Mouse (Mus musculus) CD4-positive, CD25-positive, alpha-beta regulatory T cell, adult 4 months (primary cell): Measurements from ENCODE around the gene Fam160a2. TPM values are rescaled to one million over a fixed set of nuclear protein-coding genes. Genes with fewer than 3 reads are reported as not detected.
"Not testable (repeated sequence)": the region's sequence is repeated elsewhere in the genome, so short reads cannot be mapped to it uniquely, and the experiment has no call there.

Experiments used
- ATAC-seq: one replicate; pipeline ENCODE4 v1.8.0; 2017
- polyA plus RNA-seq, 2 experiments: library from polyadenylated mRNA; unstranded; fragments of 100-300 nt; shearing (Covaris generic); gene quantifications; one replicate each; pipeline ENCODE4 v1.2.1; 2017

Gene Fam160a2
- polyA plus RNA-seq, 2 experiments from 2014 or later: 9.6 to 27.0 TPM

DNA sequence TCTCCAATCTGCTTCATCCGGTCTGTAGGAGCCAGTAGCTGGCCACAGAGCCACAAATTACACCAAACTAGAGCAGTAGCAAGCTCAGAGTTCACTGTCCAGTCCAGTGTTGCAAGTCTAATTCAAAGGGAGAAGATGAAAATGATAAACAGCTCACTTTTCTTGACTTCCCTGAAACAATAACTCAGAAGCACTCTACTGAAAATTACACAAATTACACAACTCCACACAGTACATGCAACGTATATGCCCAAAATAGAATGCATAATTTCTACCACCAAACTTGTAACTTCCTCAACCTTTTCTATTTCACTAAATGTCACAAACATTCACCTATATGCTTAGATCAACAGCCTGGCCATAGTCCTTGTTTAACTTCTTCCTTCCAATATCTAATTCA is 9.6 kb downstream of the Fam160a2 start:
- ATAC-seq: no peak

DNA sequence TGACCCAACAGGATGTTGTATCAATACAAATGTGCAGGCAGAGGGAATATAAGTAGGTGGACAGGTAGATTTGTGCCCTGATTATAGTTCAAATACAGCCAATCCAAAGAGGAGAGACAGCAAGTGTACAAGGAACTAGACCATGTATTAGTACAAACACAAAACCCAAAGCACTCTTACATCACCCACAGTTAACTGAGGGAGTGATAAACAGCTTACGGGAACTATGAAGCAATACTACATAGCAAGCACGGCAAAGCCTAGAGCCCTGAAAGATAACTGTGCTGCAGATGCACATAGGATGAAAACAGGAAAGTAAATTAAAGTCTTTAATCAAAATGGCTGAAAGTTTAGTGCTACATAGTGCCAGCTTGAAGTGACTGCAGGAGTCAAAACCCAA is 12.2 kb downstream of the Fam160a2 start:
- no peak for ATAC-seq

DNA sequence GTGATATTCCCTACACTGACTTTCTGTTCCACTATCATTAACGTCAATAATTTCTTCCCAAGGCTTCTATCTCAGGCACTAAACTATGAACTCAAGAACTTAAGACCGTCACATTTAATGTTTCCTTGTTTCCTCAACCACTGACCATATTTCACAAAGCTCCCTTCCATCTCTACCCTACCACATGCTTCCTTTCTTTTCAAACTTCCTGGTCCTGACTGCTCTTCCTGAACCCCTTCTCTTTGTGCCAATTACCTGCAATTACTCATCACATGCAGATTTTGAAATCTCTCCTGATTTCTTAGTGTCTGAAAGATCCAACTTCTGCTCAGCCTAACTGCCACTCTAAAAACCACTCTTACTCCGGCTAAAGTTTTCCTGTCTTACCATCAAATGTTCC is 19.5 kb downstream of the Fam160a2 start:
- ATAC-seq: no peak

DNA sequence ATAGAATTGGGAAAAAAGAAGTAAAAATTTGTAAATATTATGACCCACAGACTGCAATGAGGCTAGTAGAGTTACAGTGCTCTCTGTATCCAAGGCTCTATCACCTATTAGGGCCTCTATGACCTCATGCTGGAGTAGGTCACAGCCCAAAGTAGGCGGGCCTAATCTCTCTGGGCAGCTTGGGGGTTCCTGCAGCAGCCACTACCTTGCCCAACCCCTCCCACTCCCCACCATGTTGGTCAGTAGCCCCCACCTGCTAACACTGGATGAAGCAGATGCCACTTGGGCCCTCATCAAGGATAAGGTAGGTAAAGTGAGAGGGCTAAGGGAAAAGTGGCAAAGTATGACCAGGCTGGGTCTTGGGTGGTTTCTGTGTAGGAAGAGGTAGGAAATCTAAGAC is 25.0 kb downstream of the Fam160a2 start, which contains the start of gene Gm5901:
Gene Gm5901 (plus strand): TSS at position 173 of the 400 bp plus-strand sequence.
- ATAC-seq: no peak

DNA sequence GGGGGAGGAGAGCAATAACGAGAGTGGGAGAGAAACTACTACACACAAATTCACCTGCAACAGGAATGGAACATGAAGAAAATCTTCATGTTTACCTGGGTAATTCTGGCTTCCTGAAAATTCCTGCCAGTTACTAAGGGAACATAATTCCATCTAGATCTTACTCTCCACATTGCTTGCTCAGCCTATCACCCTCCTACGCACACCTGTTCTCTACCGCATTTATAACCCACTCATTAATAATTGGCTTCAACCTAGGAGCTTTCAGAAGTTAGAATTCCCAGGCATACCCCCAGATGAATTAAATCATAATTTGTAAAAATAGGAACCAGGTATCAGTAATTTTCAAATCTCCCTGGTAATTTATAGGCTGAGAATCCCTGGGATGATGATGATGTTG is 25.9 kb downstream of the Fam160a2 start:
- no peak for ATAC-seq

DNA sequence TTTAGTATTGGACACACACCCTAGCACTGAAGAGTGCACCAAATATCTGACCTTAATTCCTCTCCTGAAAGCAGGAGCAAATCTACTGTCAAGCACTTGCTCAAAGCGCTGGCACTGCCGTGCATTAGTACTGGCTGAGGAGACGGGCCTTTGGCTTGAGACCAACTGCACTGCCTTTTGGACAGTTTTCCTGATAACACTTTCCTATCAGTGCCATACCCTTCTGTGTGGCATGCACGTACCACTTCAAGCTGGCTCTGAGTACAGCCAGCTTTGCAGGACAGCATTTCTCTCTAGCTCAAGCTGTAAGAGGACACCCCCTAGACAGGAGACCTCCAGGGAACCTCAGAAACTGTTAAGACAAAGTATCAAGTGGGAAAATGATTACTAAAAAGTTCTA is 26.3 kb downstream of the Fam160a2 start:
- no peak for ATAC-seq

DNA sequence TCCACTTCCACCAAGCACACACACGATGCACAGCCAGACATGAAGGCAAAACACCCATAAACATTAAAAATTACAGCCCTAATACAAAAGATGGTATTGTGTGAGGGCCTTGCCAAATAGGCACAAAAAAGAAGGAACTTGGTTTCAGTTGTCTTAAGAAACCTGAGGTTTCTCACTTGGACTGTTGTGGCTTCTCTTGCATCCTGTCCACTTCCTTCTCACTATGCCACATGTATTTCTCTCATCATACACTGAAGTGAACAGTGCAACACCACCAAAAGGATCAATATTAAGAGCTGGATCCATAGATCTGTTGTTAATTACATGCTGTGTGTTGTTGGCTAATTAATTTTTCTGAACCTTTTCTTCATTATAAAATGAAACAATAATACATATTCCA is 26.9 kb downstream of the Fam160a2 start:
- ATAC-seq: no peak

DNA sequence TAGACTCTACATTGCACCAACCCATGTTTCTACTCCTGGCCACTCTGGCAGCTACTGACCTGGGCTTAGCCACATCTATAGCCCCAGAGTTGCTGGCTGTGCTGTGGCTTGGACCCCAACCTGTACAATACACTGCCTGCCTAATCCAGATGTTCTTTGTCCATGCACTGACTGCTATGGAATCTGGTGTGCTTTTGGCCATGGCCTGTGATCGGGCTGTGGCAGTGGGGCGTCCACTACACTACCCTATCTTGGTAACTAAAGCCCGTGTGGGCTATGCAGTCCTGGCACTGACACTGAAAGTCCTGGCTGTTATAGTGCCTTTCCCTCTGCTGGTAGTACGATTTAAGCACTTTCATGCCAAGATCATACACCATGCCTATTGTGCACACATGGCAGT is 31.3 kb downstream of the Fam160a2 start:
- no peak for ATAC-seq

DNA sequence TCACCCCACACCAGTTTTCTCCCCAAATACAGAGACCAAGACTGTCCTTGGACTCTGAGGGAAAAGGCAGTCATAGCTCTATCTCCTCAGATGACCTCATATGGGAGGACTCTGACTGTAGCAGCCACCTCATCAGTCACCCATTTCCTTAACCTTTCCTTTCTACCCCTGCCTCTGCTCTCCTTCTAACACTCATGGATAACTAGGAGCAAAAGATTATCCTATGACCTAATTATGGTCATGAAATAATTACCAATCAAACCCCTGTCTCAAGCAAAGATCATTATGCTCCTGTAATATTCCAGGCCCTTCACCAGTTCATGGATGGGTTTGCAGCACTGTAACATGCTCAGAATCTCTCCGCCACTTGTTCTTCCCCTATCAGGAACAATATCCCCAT is 31.9 kb downstream of the Fam160a2 start, which contains the start of gene Olfr692:
Gene Olfr692 (plus strand): TSS at position 301 of the 400 bp plus-strand sequence.
- ATAC-seq: no peak

DNA sequence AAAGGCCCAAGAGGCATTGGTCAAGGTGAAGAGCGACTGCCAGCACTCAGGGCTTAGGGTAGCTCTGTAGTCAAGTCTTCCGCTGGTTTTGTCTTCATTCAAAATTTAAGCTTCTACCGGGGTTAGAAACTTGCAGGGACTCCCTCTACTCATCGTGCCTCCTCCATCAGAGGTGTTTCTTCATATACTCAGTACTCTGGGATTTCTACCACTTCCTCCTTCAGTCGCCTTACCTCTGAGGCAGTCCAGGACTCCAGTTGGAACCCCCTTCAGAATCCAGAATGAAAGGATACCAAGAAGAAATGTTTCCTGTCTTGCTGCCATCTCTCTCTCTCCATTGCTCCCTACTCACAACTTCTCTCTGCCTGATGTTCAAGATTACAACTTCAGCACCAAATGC is 32.6 kb downstream of the Fam160a2 start:
- ATAC-seq: no peak

DNA sequence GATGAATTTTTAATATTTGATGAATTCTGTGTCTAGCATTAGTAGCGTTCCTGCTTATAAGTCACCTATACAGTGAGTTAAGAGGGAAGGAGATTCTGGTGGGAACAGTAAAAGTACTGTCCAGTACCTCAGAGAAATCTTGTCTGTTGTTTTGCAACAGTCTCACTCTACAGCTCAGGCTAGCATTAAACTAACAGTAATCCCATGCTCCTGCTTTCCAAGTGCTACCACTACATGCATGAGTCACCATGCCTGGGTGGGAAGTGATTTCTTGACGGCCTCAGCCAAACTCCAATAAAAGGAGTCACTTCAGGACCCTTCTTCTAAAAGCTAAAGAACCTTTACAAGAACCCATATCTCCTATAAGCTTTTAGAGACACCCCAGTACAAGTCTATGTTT is 38.1 kb downstream of the Fam160a2 start:
- no peak for ATAC-seq

DNA sequence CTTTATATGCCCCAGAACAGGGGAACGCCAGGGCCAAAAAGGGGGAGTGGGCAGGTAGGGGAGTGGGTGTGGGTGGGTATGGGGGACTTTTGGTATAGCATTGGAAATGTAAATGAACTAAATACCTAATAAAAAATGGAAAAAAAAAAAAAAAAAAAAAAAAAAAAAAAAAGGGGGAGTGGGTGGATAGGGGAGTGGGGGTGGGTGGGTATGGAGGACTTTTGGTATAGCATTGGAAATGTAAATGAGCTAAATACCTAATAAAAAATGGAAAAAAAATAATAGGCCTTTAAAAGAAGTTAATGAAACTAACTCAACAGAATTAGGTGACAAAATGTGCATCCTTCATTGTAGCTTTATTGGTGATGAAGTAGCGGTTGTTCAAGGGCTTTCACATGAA is 43.4 kb downstream of the Fam160a2 start:
- not testable (repeated sequence) for ATAC-seq

DNA sequence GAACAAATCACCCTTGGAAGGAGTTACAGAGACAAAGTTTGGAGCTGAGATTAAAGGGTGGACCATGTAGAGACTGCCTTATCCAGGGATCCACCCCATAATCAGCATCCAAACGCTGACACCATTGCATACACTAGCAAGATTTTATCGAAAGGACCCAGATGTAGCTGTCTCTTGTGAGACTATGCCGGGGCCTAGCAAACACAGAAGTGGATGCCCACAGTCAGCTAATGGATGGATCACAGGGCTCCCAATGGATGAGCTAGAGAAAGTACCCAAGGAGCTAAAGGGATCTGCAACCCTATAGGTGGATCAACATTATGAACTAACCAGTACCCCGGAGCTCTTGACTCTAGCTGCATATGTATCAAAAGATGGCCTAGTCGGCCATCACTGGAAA is 43.8 kb downstream of the Fam160a2 start:
- not testable (repeated sequence) for ATAC-seq

DNA sequence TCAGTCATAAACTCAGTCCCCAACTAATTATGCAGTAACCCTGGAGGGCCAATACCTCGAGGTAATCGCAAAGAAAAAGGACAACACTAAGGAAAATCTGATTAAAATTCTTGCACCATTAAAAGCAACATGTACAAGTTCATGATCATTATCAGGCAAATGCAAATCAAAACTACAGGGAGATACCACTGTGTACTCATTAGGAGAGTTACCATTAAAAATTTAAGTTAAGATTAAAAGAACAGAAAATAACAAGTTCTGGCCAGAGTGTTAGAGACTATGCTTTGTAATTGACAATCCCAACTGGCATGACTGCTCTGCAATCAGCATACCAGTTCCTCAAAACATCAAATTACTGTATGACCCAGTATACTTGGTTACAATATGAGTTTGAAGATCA is 57.1 kb downstream of the Fam160a2 start:
- ATAC-seq: no peak

DNA sequence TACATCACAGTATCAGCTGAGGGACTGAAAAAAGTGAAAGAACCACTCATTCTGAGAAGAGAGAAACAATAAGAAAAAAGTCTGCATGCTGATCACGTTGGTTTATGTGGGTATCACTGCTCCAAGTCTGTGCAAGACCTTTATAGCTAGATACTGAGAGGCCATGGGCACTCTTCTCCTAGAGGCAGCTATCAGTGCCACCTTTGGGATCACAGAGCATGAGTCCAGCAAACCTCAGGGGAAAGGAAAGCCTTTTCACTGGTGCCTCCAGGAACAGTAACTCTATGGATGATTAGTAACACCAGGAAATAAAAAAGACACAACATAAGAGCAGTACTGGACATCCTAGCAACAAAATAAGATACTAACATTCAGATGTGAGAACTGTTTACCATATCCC is 57.7 kb downstream of the Fam160a2 start, which contains the start of gene Olfr691:
Gene Olfr691 (minus strand): TSS at position 101 of the 400 bp plus-strand sequence.
- no peak for ATAC-seq

DNA sequence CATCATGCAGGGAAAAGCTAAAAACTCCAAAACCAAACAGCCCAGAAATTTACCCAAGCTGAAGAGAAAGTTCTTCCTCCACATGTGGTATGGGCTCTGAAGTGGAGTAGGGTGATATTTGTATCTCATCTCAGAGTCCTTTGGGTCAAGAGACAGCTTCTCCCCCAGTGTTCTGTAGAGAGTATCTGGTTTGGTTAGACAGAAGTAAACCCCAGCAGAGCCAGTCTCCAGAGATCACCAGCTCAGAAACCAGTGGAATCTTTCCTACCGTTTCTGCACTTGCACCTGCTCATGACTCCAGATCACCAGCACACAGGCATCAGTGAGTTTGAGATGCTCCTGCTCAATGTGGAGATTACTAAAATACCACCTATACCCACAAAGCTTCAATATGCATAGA is 65.8 kb downstream of the Fam160a2 start, which contains the start of gene Olfr690:
Gene Olfr690 (minus strand): TSS at position 101 of the 400 bp plus-strand sequence.
- ATAC-seq: no peak

DNA sequence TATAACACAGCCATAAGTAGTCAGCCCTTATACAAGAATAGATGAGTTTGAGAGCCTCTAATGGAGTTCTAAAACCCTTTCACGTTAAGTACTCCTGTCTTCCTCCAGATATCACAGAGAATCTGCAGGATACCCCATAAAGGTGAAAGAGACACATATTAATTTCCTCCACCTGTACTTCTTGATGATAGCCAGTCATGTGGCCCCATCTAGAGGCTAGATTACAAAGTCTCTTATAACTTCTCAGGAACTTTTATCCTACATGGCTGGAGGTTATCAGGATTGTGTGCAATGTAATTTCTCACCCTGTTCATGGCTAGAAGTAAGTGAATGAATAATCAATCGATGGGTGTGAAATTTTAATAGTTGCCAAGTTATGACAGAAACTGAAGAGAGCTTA is 74.6 kb downstream of the Fam160a2 start:
- ATAC-seq: no peak

Other genes starting within 250 kb of the Fam160a2 start
- not detected for gene Olfr684, start 236.4 kb downstream of the Fam160a2 start, polyA plus RNA-seq
- not detected for gene Olfr685, start 214.0 kb downstream of the Fam160a2 start, polyA plus RNA-seq
- gene Olfr686, start 192.6 kb downstream of the Fam160a2 start, polyA plus RNA-seq: not detected
- not detected for gene Olfr688, start 112.0 kb downstream of the Fam160a2 start, polyA plus RNA-seq
- gene Olfr689, start 88.9 kb downstream of the Fam160a2 start, polyA plus RNA-seq: not detected
- not detected for gene Olfr690, start 66.0 kb downstream of the Fam160a2 start, polyA plus RNA-seq
- gene Olfr691, start 57.8 kb downstream of the Fam160a2 start, polyA plus RNA-seq: not detected
- gene Olfr692, start 31.8 kb downstream of the Fam160a2 start, polyA plus RNA-seq: not detected
- not detected for gene Gm5901, start 25.0 kb downstream of the Fam160a2 start, polyA plus RNA-seq
- gene Cnga4, start 4.5 kb upstream of the Fam160a2 start, polyA plus RNA-seq: not detected
- not detected for gene Cckbr, start 25.7 kb upstream of the Fam160a2 start, polyA plus RNA-seq
- gene Cavin3, start 82.2 kb upstream of the Fam160a2 start, polyA plus RNA-seq: under 1 TPM in 1 of 2 experiments, not detected in 1; 0.19 TPM
- 10 to 100 TPM; 21.6 to 25.9 TPM for gene Smpd1, start 154.3 kb upstream of the Fam160a2 start, polyA plus RNA-seq
- gene Apbb1, start 181.6 kb upstream of the Fam160a2 start, polyA plus RNA-seq: 10 to 100 TPM in 1 of 2 experiments, 1 to 10 TPM in 1; 7.5 to 10.2 TPM
- not detected for gene Hpx, start 200.1 kb upstream of the Fam160a2 start, polyA plus RNA-seq
- gene Trim3, start 233.5 kb upstream of the Fam160a2 start, polyA plus RNA-seq: 1 to 10 TPM; 1.7 to 6.7 TPM
- 100 to 1,000 TPM; 198 TPM for gene Timm10b, start 240.0 kb upstream of the Fam160a2 start, polyA plus RNA-seq
- 10 to 100 TPM in 1 of 2 experiments, 1 to 10 TPM in 1; 9.7 to 16.9 TPM for gene Arfip2, start 240.4 kb upstream of the Fam160a2 start, polyA plus RNA-seq
- 10 to 100 TPM in 1 of 2 experiments, 1 to 10 TPM in 1; 6.7 to 12.1 TPM for gene Gm45799, start 240.5 kb upstream of the Fam160a2 start, polyA plus RNA-seq